Mouse (Mus musculus): ENCODE results near the gene Esam.

Gene Esam

GRCm38 (mm10) chr9:37527396-37528224 lies at the start of gene Esam:
Gene Esam (plus strand): TSS chr9:37528078.
- no peak for DNase-seq (ENCODE audit: low spot score in 2 of 2)

- DNase-seq (ENCODE audit: low spot score in 2 of 2): no peak
Measured at GRCm38 (mm10) chr9:37485146-37485545, 42.7 kb upstream of the Esam start.

GRCm38 (mm10) chr9:37488041-37488440 lies 39.8 kb upstream of the Esam start:
- DNase-seq (ENCODE audit: low spot score in 2 of 2): no peak

- peak; percentile 90 to 93 for DNase-seq (ENCODE audit: low spot score in 2 of 2)
Measured at GRCm38 (mm10) chr9:37488611-37489396, 39.1 kb upstream of the Esam start, which contains the start of gene Msantd2. Gene Msantd2 (plus strand): TSS chr9:37489319.

GRCm38 (mm10) chr9:37489446-37490120 lies 38.3 kb upstream of the Esam start:
- DNase-seq (ENCODE audit: low spot score in 2 of 2): peak; percentile 61 to 63

GRCm38 (mm10) chr9:37495761-37496160 lies 32.1 kb upstream of the Esam start:
- DNase-seq (ENCODE audit: low spot score in 2 of 2): no peak

GRCm38 (mm10) chr9:37496325-37496724 lies 31.6 kb upstream of the Esam start:
- no peak for DNase-seq (ENCODE audit: low spot score in 2 of 2)

GRCm38 (mm10) chr9:37500201-37500600 lies 27.7 kb upstream of the Esam start:
- no peak for DNase-seq (ENCODE audit: low spot score in 2 of 2)

- DNase-seq (ENCODE audit: low spot score in 2 of 2): no peak
Measured at GRCm38 (mm10) chr9:37501170-37501569, 26.7 kb upstream of the Esam start.

- DNase-seq (ENCODE audit: low spot score in 2 of 2): no peak
Measured at GRCm38 (mm10) chr9:37504348-37504747, 23.5 kb upstream of the Esam start.

- DNase-seq (ENCODE audit: low spot score in 2 of 2): no peak
Measured at GRCm38 (mm10) chr9:37506023-37506422, 21.9 kb upstream of the Esam start.

GRCm38 (mm10) chr9:37512097-37512496 lies 15.8 kb upstream of the Esam start:
- no peak for DNase-seq (ENCODE audit: low spot score in 2 of 2)

GRCm38 (mm10) chr9:37514456-37514855 lies 13.4 kb upstream of the Esam start:
- no peak for DNase-seq (ENCODE audit: low spot score in 2 of 2)

GRCm38 (mm10) chr9:37517467-37517866 lies 10.4 kb upstream of the Esam start:
- DNase-seq (ENCODE audit: low spot score in 2 of 2): no peak

GRCm38 (mm10) chr9:37518991-37519390 lies 8.9 kb upstream of the Esam start:
- DNase-seq (ENCODE audit: low spot score in 2 of 2): no peak

GRCm38 (mm10) chr9:37519995-37520394 lies 7.9 kb upstream of the Esam start:
- no peak for DNase-seq (ENCODE audit: low spot score in 2 of 2)

- DNase-seq (ENCODE audit: low spot score in 2 of 2): no peak
Measured at GRCm38 (mm10) chr9:37525461-37525860, 2.4 kb upstream of the Esam start.

GRCm38 (mm10) chr9:37526443-37527395 lies 1.2 kb upstream of the Esam start:
- DNase-seq (ENCODE audit: low spot score in 2 of 2): no peak

- no peak for DNase-seq (ENCODE audit: low spot score in 2 of 2)
Measured at GRCm38 (mm10) chr9:37528225-37528970, 520 bp downstream of the Esam start.

Data from right cerebral cortex, postnatal 10 days (tissue).